Mouse (Mus musculus): ENCODE measurements around the gene Slc6a8.

The Slc6a8 gene

GRCm38 (mm10) chrX:73685629-73686028, 12.7 kb downstream of the Slc6a8 start:
- peak; percentile 39 to 54 for DNase-seq

GRCm38 (mm10) chrX:73690917-73691629, 18.1 kb downstream of the Slc6a8 start:
- peak; percentile 66 for DNase-seq

GRCm38 (mm10) chrX:73700472-73700871, 27.5 kb downstream of the Slc6a8 start:
- no peak for DNase-seq

GRCm38 (mm10) chrX:73715476-73716108, 42.6 kb downstream of the Slc6a8 start:
- peak; percentile 35 to 42 for DNase-seq

- peak; percentile 85 to 86 for DNase-seq
Measured at GRCm38 (mm10) chrX:73716109-73716661, 43.2 kb downstream of the Slc6a8 start, which contains the start of the genes Bcap31 and Abcd1. Gene Bcap31 (minus strand): TSS chrX:73716175. Gene Abcd1 (plus strand): TSS chrX:73716597.

- DNase-seq = peak; percentile 21 to 33
Measured at GRCm38 (mm10) chrX:73716709-73717545, 44.0 kb downstream of the Slc6a8 start.

GRCm38 (mm10) chrX:73717667-73718066, 44.7 kb downstream of the Slc6a8 start:
- DNase-seq = peak; percentile 25 to 36

GRCm38 (mm10) chrX:73718271-73718670, 45.3 kb downstream of the Slc6a8 start:
- peak; percentile 8 to 13 for DNase-seq

- DNase-seq = peak; percentile 34 to 43
Measured at GRCm38 (mm10) chrX:73718686-73719362, 45.9 kb downstream of the Slc6a8 start.

GRCm38 (mm10) chrX:73730908-73731307, 58.0 kb downstream of the Slc6a8 start:
- DNase-seq = no peak
